Mouse (Mus musculus) liver, embryonic 14.5 days (tissue): ENCODE measurements at regions not wholly inside any gene's neighbourhood (a gene's known extent, or its start where the extent isn't known, plus 50 kb on each side); places are given as distances from the start of the nearest gene placed in this dataset.

Experiments used
- CTCF ChIP-seq: IDR thresholded peaks from 2 replicates; pipeline ENCODE4 v1.5.1; 2016; ENCODE audit warnings: antibody characterized with exemption, low read depth, control low read depth
- EP300 ChIP-seq: IDR thresholded peaks from 2 replicates; pipeline ENCODE4 v1.6.1; 2016; ENCODE audit warnings: antibody characterized with exemption, low read depth

DNA sequence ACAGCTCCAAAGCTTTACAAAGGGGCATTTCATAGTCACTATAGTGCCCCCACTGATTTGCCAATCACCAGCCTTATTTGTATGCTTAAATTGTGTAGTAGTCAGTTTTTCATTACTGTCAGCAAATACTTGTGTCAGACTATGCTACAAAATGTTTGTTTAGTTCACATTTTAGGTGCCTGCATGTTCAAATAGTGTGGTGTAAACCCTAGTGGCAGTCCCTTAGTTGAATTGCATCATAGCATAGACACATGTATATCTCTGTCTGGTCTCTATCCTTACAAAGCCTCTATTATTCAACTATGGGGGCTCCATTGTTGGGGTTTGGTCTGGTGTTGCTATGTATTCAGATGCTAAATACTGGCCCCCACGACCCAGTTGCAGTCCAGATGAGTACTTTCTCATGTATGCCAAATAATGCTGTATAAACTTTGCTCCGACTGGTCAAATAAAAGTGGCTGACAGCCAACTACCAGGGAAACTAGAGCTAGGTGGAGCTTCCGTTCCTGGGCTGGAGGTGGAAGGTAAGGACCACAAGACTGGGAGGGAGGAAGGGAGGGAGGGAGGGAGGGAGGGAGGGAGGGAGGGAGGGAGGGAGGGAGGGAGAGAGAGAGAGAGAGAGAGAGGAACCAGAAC is 109.0 kb upstream of the C1qtnf3 start:
- no peak for TF ChIP-seq CTCF
- TF ChIP-seq EP300, result no peak
